Mouse (Mus musculus): ENCODE data around the gene Gpc6. TPM values are rescaled to one million over a fixed set of nuclear protein-coding genes. Genes with fewer than 3 reads are reported as not detected.
A peak's percentile ranks its signal among the peaks of the same experiment; 100 is the strongest.

Gpc6 gene
- polyA plus RNA-seq, 1 experiment from 2014 or later: 14.5 TPM

DNA sequence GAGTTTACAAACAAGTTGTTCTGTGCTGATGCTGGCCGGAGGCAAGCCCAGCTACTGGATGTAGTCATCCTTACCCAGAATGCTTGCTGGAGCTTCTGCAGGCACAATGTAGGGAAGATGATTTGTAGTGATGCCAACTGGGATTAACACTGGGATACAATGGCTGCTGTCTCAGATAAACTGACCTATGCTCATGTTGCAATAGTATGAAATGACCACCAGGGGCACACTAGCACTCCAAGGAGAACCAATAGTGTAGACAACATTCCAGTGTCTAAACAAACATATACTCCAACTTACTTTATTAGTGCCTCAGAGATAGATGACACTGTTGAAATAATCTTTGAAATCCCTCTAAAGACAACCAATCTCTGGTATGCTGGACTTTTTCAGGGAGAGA, 206.2 kb downstream of the Gpc6 start:
- Histone ChIP-seq H3K4me3 (ENCODE audit: control insufficient read depth in 1 of 2, insufficient read depth in 1 of 2, low read depth in 1 of 2, low read length in 2 of 2) (no peak overlapping the region), H3K27ac (replicated peaks in 1 of 2; ENCODE audit: control insufficient read depth in 1 of 2, insufficient read depth in 1 of 2, low read depth in 2 of 2, low read length in 2 of 2) (peak overlapping the region in 1 of 2 experiments; percentile 35; a peak in 1 of 4 replicates)

DNA sequence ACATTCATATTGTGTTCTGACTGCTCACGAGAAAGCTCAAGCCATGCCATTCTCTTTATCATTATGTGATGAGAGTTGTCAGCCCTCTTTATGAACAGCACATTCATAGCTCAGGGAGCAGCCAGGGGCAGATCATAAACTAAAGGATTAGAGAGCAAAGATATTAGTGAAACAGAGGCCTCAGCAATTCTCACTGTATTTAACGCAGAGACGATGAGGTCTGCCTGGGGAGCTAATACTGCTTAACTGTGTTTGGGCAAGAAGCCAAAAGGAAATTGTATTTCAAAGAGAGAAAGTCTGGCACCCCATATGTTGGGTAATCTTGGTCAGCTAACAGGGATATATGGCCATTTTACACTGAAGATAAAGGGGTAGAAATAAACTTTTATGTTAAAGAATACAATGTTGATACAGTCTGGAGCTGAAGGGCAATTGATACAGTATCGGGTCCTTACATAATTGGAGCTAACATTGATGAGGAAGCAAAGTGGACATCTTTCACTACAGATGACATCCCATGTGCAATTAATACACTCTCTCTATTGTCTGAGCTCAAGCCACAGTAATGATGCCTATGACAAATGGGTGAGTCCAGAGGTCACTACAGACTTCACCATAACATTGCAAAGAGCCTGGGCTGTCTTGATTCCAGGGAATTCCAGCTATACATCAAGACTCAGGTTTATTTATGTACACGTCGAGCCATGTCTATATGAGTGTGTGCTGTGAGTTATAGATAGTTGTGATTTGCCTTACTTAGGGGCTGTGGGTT, 216.1 kb downstream of the Gpc6 start:
- Histone ChIP-seq H3K27me3 (ENCODE audit: control insufficient read depth, insufficient read depth, low read length) (no peaks in the 10 kb centered on the region), H3K27ac (replicated peaks in 1 of 2; ENCODE audit: control insufficient read depth in 1 of 2, insufficient read depth in 1 of 2, low read depth in 2 of 2, low read length in 2 of 2) (no peak overlapping the region), H3K4me2 (ENCODE audit: low read length) (no peak overlapping the region), H3K4me1 (ENCODE audit: control insufficient read depth in 2 of 2, insufficient read depth in 2 of 2, low read length in 2 of 2) (peaks cover 0 to 6% of the 10 kb centered on the region in 2 experiments; a peak in 2 of 4 replicates), H3K36me3 (ENCODE audit: control insufficient read depth, insufficient read depth, low read length) (no peaks in the 10 kb centered on the region), H3K9ac (ENCODE audit: low read length) (no peak overlapping the region), H3K4me3 (ENCODE audit: control insufficient read depth in 1 of 2, insufficient read depth in 1 of 2, low read depth in 1 of 2, low read length in 2 of 2) (no peak overlapping the region), H3K9me3 (ENCODE audit: control insufficient read depth, low read length) (no peaks in the 10 kb centered on the region)
- 66% methylated on average over 6 of the region's 6 CpGs for WGBS
- ATAC-seq (ENCODE audit: insufficient number of reproducible peaks, insufficient read depth, low FRiP score, low read depth): no peak

More for the DNA sequence above, 206.2 kb downstream of the Gpc6 start:
- no peak for ATAC-seq (ENCODE audit: insufficient number of reproducible peaks, insufficient read depth, low FRiP score, low read depth)
- Histone ChIP-seq H3K27me3 (ENCODE audit: control insufficient read depth, insufficient read depth, low read length) (no peaks in the 10 kb centered on the region), H3K9ac (ENCODE audit: low read length) (no peak overlapping the region), H3K4me2 (ENCODE audit: low read length) (no peak overlapping the region), H3K36me3 (ENCODE audit: control insufficient read depth, insufficient read depth, low read length) (no peaks in the 10 kb centered on the region), H3K9me3 (ENCODE audit: control insufficient read depth, low read length) (no peaks in the 10 kb centered on the region), H3K4me1 (ENCODE audit: control insufficient read depth in 2 of 2, insufficient read depth in 2 of 2, low read length in 2 of 2) (no peaks in the 10 kb centered on the region)
- WGBS: 88% methylated on average over 1 of the region's 1 CpGs

DNA sequence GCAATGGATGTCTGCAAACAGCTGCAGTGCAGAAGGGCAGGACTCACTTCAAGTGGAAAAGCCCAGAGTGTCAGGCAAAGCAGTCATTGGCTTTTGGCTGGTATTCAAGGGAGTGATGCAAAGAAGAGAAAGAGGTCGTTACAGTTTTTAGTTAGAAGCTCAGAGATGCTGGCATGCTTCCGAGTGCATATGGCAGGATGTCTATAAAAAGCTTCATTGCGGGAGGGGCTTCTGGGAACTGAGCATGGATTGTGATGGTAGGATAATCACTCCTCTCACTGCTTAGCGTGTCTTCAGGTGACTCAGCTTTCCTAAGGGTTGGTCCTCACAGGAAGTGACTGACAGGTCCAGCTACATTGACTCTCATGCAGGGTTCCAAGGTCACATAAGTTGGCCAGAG, 221.0 kb downstream of the Gpc6 start:
- no peak overlapping the region for H3K4me2 ChIP-seq (ENCODE audit: low read length)
- H3K27me3 ChIP-seq (ENCODE audit: control insufficient read depth, insufficient read depth, low read length): no peaks in the 10 kb centered on the region
- peak overlapping the region in 1 of 2 experiments; percentile 39; a peak in 1 of 4 replicates for H3K27ac ChIP-seq (replicated peaks in 1 of 2; ENCODE audit: control insufficient read depth in 1 of 2, insufficient read depth in 1 of 2, low read depth in 2 of 2, low read length in 2 of 2)
- no peak overlapping the region for H3K4me3 ChIP-seq (ENCODE audit: control insufficient read depth in 1 of 2, insufficient read depth in 1 of 2, low read depth in 1 of 2, low read length in 2 of 2)
- H3K9me3 ChIP-seq (ENCODE audit: control insufficient read depth, low read length): no peaks in the 10 kb centered on the region
- no peak for ATAC-seq (ENCODE audit: insufficient number of reproducible peaks, insufficient read depth, low FRiP score, low read depth)
- no peak overlapping the region for H3K9ac ChIP-seq (ENCODE audit: low read length)
- H3K36me3 ChIP-seq (ENCODE audit: control insufficient read depth, insufficient read depth, low read length): no peaks in the 10 kb centered on the region
- 38% methylated on average over 4 of the region's 4 CpGs for WGBS
- H3K4me1 ChIP-seq (ENCODE audit: control insufficient read depth in 2 of 2, insufficient read depth in 2 of 2, low read length in 2 of 2): peaks cover 2 to 7% of the 10 kb centered on the region in 2 experiments; a peak in 3 of 4 replicates

DNA sequence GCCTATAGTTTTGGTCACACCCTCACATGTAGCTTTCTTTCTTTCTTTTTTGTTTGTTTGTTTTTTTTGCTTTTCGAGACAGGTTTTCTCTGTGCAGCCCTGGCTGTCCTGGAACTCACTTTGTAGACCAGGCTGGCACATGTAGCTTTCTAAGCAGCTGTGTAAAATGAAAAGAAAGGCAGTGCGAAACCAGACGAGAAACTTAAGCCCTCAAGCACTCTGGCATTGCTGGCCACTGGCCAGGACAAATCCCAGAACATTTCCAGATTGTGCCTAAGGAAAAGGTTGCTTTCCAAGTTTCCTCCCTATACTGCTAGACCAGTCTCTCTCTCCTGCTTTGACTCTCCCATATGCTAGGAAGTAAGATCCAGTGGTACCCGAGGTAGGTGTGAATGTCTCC, 221.6 kb downstream of the Gpc6 start:
- no peak for ATAC-seq (ENCODE audit: insufficient number of reproducible peaks, insufficient read depth, low FRiP score, low read depth)
- no peak overlapping the region for H3K4me2 ChIP-seq (ENCODE audit: low read length)
- 50% methylated on average over 4 of the region's 4 CpGs for WGBS
- H3K27ac ChIP-seq (replicated peaks in 1 of 2; ENCODE audit: control insufficient read depth in 1 of 2, insufficient read depth in 1 of 2, low read depth in 2 of 2, low read length in 2 of 2): peak overlapping the region in 1 of 2 experiments; percentile 50; a peak in 1 of 4 replicates
- peaks cover 2 to 7% of the 10 kb centered on the region in 2 experiments; a peak in 3 of 4 replicates for H3K4me1 ChIP-seq (ENCODE audit: control insufficient read depth in 2 of 2, insufficient read depth in 2 of 2, low read length in 2 of 2)
- no peak overlapping the region for H3K9ac ChIP-seq (ENCODE audit: low read length)
- H3K36me3 ChIP-seq (ENCODE audit: control insufficient read depth, insufficient read depth, low read length): no peaks in the 10 kb centered on the region
- H3K27me3 ChIP-seq (ENCODE audit: control insufficient read depth, insufficient read depth, low read length): no peaks in the 10 kb centered on the region
- no peaks in the 10 kb centered on the region for H3K9me3 ChIP-seq (ENCODE audit: control insufficient read depth, low read length)
- no peak overlapping the region for H3K4me3 ChIP-seq (ENCODE audit: control insufficient read depth in 1 of 2, insufficient read depth in 1 of 2, low read depth in 1 of 2, low read length in 2 of 2)

DNA sequence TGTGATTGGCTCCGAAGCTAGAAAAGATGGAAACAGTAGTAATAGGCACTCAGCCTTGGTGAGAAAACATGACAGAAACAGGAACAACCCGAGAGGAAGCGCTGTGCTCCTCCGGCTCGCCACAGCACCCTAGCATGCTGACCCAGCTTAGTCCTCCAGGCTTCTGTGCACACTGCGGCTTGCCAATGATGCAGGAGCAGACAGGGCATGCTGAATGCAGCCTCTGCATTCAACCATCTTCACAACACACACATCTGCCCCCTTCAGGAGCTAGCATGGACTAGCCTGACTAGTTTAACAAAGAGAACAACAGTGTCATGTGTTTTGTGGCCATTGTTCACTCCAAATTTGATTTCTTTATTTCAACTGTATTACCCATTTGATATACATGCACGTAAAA, 226.5 kb downstream of the Gpc6 start:
- no peaks in the 10 kb centered on the region for H3K9me3 ChIP-seq (ENCODE audit: control insufficient read depth, low read length)
- no peaks in the 10 kb centered on the region for H3K27me3 ChIP-seq (ENCODE audit: control insufficient read depth, insufficient read depth, low read length)
- ATAC-seq (ENCODE audit: insufficient number of reproducible peaks, insufficient read depth, low FRiP score, low read depth): no peak
- no peak overlapping the region for H3K9ac ChIP-seq (ENCODE audit: low read length)
- 87% methylated on average over 7 of the region's 7 CpGs for WGBS
- no peaks in the 10 kb centered on the region for H3K36me3 ChIP-seq (ENCODE audit: control insufficient read depth, insufficient read depth, low read length)
- H3K4me1 ChIP-seq (ENCODE audit: control insufficient read depth in 2 of 2, insufficient read depth in 2 of 2, low read length in 2 of 2): peaks cover 0 to 2% of the 10 kb centered on the region in 2 experiments; a peak in 1 of 4 replicates
- no peak overlapping the region for H3K4me3 ChIP-seq (ENCODE audit: control insufficient read depth in 1 of 2, insufficient read depth in 1 of 2, low read depth in 1 of 2, low read length in 2 of 2)
- no peak overlapping the region for H3K4me2 ChIP-seq (ENCODE audit: low read length)
- no peak overlapping the region for H3K27ac ChIP-seq (replicated peaks in 1 of 2; ENCODE audit: control insufficient read depth in 1 of 2, insufficient read depth in 1 of 2, low read depth in 2 of 2, low read length in 2 of 2)

DNA sequence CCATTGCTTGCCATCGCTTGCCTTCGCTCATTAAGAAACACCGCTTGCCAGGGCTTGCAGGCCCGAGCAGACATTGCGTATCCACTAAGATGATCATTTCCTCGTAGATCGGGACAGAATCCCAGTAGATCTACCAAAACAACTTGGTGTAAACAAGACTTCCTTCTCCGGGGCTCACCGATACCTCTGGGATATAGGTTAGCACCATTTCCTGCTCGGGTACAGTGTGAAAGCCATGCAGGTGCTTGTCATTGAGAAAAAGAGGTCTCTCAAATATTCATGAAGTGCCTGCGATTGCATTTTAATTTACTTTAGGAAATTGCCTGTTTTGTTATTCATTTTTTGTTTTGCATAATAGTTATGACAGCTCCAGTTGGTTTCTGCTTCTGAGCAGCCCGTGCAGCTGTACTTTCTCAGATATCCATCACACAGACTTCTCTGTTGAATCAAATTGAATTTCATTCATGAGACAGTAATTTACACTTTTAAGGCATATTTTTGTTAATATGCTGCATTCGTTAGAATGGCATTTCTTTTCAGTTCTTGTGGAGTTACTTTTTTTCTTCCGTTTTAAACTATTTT, 230.9 kb downstream of the Gpc6 start:
- no peaks in the 10 kb centered on the region for H3K9me3 ChIP-seq (ENCODE audit: control insufficient read depth, low read length)
- no peak overlapping the region for H3K4me3 ChIP-seq (ENCODE audit: control insufficient read depth in 1 of 2, insufficient read depth in 1 of 2, low read depth in 1 of 2, low read length in 2 of 2)
- H3K4me2 ChIP-seq (ENCODE audit: low read length): no peak overlapping the region
- no peak overlapping the region for H3K27ac ChIP-seq (replicated peaks in 1 of 2; ENCODE audit: control insufficient read depth in 1 of 2, insufficient read depth in 1 of 2, low read depth in 2 of 2, low read length in 2 of 2)
- WGBS: 91% methylated on average over 14 of the region's 14 CpGs
- no peak overlapping the region for H3K9ac ChIP-seq (ENCODE audit: low read length)
- no peaks in the 10 kb centered on the region for H3K36me3 ChIP-seq (ENCODE audit: control insufficient read depth, insufficient read depth, low read length)
- no peak for ATAC-seq (ENCODE audit: insufficient number of reproducible peaks, insufficient read depth, low FRiP score, low read depth)
- no peaks in the 10 kb centered on the region for H3K4me1 ChIP-seq (ENCODE audit: control insufficient read depth in 2 of 2, insufficient read depth in 2 of 2, low read length in 2 of 2)
- no peaks in the 10 kb centered on the region for H3K27me3 ChIP-seq (ENCODE audit: control insufficient read depth, insufficient read depth, low read length)

DNA sequence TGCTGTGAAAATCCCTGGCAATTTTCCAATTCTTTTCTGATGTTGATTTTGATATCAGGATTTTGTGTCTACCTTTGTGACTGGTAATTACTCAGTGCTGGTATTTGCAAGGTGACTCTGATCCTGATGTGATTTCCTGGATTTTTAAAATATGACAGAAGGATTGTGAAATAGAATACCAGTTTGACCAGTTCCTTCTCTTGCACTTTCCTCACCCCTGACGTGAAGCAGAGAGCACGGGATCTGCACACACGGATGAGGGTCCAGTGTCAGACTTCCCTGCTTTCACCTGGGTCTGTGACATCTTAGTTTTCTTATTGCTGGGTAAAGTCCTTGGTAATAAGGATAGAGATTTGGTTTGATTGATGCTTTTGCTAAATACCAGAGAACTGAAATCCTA, 232.3 kb downstream of the Gpc6 start:
- H3K27ac ChIP-seq (replicated peaks in 1 of 2; ENCODE audit: control insufficient read depth in 1 of 2, insufficient read depth in 1 of 2, low read depth in 2 of 2, low read length in 2 of 2): no peak overlapping the region
- no peaks in the 10 kb centered on the region for H3K9me3 ChIP-seq (ENCODE audit: control insufficient read depth, low read length)
- no peaks in the 10 kb centered on the region for H3K36me3 ChIP-seq (ENCODE audit: control insufficient read depth, insufficient read depth, low read length)
- no peaks in the 10 kb centered on the region for H3K4me1 ChIP-seq (ENCODE audit: control insufficient read depth in 2 of 2, insufficient read depth in 2 of 2, low read length in 2 of 2)
- no peak overlapping the region for H3K4me2 ChIP-seq (ENCODE audit: low read length)
- no peak overlapping the region for H3K9ac ChIP-seq (ENCODE audit: low read length)
- ATAC-seq (ENCODE audit: insufficient number of reproducible peaks, insufficient read depth, low FRiP score, low read depth): no peak
- WGBS: 81% methylated on average over 3 of the region's 3 CpGs
- H3K4me3 ChIP-seq (ENCODE audit: control insufficient read depth in 1 of 2, insufficient read depth in 1 of 2, low read depth in 1 of 2, low read length in 2 of 2): no peak overlapping the region
- no peaks in the 10 kb centered on the region for H3K27me3 ChIP-seq (ENCODE audit: control insufficient read depth, insufficient read depth, low read length)

Measured in heart, embryonic 14.5 days (tissue).